Mouse (Mus musculus) brain, embryonic 14.5 days (tissue): ENCODE data around the gene Ogg1. TPM values are rescaled to one million over a fixed set of nuclear protein-coding genes. Genes with fewer than 3 reads are reported as not detected.

Experiments used
- DNase-seq: peaks from one replicate; pipeline ENCODE4 v3.0.0-alpha.2; 2011; ENCODE audit warnings: low read depth
- CTCF ChIP-seq: fragments of 200-500 bp; IDR thresholded peaks from 2 replicates; pipeline ENCODE4 v1.5.1; 2012; ENCODE audit warnings: inconsistent platforms, mild to moderate bottlenecking, moderate library complexity, borderline replicate concordance; ENCODE audit not compliant: insufficient read depth, insufficient read length; ENCODE audit errors: extremely low read depth
- POLR2A ChIP-seq: fragments of 200-500 bp; IDR thresholded peaks from 2 replicates; pipeline ENCODE4 v1.6.1; 2012; ENCODE audit warnings: mild to moderate bottlenecking, inconsistent platforms, borderline replicate concordance; ENCODE audit not compliant: poor library complexity, insufficient read depth, insufficient read length, severe bottlenecking; ENCODE audit errors: extremely low read depth
- polyA plus RNA-seq: library from polyadenylated mRNA; depleted of rRNA; stranded (reverse); fragments of >200 nt; gene quantifications from 2 replicates; pipeline ENCODE4 v1.2.3, GENCODE M21; 2012; rRNA removed

Gene Ogg1
- polyA plus RNA-seq: 13.2 and 25.0 TPM in 2 replicates

DNA sequence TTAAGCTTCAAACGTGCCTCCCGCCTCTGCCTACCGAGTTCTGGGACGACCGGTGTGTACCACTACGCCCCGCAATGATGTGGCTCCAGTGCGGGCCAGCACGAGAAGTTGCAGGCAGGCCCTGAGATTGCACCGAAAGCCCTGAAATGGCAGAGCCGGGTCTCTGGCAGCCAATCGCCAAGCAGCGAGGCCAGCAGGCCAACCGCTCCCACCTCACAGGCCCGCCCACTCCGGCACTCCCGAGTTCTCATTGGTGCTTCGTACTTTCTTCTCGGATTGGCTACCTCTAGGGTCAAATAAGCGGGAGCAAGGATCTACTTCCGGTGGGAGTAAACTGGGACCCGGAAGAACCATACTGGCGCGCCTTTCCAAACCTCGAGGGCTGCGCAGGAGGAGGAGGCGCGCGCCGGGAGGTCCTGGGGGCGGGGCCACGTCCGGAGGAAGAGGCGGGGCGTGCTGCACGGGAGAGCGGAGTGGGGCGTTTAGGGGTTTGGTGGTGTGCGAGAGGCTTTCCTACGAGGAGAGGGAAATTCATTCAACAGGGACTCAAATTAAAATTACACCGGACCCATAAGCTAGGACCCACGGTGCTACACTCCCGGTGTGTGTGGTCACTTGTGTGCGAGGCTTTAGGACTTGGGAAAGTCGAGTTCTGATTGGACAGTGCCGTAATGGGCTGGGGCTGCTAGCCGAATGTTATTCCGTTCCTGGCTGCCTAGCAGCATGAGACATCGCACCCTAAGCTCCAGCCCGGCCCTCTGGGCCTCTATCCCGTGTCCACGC is at the start of gene Ogg1:
Gene Ogg1 (plus strand): TSS at position 440 of the 783 bp plus-strand sequence.
- TF ChIP-seq CTCF (no peak), POLR2A (peak; percentile 71; the same call in 1 of the 2 replicates)
- DNase-seq: peak; percentile 100

DNA sequence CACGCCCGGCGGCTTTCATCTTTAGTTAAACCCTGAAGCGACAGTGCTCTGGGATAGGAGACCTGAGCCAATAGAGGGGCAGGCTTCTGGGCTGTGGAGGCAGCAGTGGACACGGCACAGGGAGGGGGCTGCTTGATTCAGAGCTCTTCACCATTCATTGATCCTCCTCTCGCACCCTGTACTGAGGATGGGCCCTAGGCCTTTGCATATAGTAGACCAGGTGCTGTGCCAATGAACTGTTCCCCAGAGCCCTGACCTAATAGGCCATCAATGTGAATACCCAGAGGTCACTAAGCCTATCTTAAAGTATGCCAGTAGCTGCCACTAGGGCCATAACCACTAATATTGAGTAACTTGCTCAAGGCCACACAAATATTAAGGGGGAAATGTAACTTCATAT is 45.1 kb upstream of the Ogg1 start:
- no peak for TF ChIP-seq CTCF
- TF ChIP-seq POLR2A: no peak
- no peak for DNase-seq

DNA sequence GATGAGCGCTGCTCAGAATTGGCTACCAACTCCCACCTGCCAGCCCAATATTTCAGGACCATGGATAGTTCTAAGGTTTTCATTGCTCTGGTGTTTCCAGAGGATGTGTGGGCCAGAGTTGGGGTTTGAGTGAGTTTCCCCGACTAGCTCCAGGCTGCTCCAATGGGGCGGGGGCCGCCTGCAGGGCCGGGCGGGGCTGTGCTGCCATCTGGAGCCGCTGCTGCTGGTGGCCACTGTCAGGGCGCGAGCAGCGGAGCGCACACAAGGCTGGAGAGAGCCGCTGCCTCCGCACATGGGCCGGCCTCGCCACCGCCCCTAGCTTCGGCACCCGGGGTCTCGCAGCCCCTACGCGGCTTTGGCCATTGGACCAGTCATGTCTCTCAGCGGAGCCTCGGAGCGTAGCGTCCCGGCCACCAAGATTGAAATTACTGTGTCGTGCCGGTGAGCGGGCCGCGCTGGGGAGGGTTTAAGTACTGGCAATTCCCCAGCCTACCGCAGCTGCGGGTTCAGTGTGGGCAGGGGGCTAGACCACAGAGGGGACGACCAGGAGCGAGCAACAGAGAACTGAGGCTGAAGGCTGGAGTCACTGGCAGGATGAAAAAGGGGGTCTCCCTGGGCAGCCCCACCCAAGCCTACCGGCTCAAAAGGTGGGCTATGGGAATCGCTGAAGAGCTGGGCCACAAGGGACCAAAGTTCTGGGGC is 44.5 kb upstream of the Ogg1 start, which contains the start of gene Cpne9:
Gene Cpne9 (plus strand): TSS at position 207 of the 702 bp plus-strand sequence.
- peak; percentile 52 for DNase-seq
- TF ChIP-seq POLR2A (no peak), CTCF (peak; percentile 5; the same call in 1 of the 2 replicates)

DNA sequence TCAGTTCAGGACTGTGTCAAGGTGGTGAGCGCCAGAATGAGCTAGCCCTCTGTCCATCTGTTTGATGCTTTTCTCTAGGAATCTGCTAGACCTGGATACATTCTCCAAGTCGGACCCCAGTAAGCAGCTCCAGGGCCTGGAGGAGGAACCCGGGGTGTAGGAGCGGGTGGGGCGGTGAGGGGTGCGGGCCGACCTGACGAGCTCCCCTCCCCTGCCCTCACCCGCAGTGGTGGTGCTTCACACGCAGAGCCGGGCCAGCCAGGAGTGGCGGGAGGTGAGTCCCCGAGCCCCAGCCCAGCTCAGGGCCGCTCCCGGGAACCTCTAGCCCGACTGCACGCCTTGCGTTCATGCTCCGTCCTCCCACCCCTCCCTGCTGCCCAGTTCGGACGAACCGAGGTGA is 43.8 kb upstream of the Ogg1 start:
- no peak for DNase-seq
- TF ChIP-seq CTCF: no peak
- no peak for TF ChIP-seq POLR2A

DNA sequence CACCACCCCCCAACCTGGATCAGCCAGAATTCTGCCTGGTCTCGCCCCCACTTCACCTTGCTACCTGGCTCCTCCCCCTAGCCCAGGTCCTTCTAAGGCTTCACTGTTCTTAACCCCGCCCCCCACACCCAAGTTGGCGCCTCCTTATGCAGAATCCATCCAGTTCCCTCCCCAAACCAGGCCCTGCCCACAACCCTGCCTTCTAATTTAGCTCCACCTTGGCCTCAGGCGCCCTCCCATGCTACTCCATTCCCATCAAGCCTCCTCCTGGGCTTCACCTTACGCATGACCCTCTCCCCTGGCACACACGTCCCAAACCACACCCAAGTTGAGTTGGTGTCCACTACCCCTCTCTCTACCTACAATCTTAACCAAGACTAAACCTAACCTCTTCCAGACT is 43.3 kb upstream of the Ogg1 start:
- TF ChIP-seq POLR2A (no peak), CTCF (no peak)
- no peak for DNase-seq

DNA sequence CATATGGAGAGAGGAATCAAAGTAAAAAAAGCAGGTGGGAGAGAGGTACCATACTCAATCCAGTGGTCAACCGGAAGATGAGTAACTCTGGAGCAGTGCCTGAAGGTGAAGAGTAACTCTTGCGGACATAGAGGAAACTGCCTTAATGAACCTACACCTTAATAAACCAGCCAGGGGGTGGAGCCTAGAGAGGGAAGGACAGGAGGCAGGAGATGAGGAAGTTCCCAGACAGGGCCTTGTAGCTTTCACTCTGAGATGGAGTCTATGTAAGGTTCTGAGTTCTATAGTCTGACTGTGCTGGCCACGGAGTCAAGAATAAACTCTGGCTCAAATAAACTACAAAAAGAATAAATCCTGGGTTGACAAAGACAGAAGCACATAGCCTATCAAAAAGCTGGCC is 41.8 kb upstream of the Ogg1 start:
- no peak for DNase-seq
- TF ChIP-seq POLR2A (no peak), CTCF (no peak)

DNA sequence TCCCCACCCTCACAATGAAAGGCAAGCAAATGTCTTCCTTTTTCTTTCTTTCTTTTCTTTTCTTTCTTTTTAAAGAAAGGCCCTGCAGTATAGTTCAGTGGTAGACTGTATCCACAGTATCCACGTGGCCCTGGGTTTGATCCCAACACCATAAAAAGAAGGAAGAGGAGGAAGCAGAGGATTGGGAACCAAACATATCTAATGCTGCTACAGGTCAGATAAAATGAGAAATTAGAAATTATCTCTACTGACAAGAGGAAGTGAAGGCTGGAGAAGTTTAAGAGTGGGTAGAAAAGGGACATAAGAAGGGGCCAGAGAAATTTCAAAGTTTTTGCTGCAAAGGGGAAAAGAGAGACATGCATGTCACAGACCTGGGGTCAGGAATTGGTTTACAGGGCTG is 40.5 kb upstream of the Ogg1 start:
- TF ChIP-seq POLR2A (no peak), CTCF (no peak)
- no peak for DNase-seq

DNA sequence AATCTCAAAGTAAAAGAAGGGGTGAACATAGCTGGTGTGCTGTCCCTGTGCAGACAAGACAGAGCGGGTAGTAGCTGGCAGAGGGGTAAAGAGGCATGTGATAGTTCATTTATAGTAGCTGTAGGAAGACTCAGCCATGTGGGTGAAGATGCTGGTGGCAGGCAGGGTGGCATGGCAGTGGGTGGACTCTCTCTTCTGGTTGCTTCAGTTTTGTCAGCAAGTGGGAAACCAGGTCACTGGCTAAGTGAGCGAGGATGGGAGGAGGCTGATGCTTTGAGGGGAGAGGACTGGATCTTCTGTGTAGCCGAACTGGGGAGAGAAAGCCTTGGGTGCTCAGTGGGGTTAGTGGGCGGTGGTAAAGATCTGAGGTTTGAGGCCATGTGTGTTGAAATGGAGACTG is 39.5 kb upstream of the Ogg1 start:
- DNase-seq: no peak
- TF ChIP-seq POLR2A (no peak), CTCF (no peak)

DNA sequence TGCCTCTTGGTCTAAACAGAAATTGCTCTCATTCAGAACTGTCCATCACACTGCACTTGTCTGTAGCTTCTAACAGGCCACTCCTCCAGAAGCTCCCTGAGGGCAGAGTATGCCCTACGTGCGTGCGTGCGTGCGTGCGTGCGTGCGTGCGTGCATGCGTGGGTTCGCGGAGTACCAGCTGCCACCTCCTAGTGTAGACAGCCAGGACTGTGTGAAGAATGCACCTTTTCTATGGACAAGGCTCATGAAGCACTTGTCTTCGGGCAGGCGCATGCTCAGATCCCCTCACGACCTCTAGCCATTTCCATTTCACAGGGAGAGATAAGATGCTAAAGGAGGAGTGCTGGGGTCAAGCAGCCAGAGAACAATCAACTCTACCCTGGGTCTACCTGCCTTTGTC is 37.4 kb upstream of the Ogg1 start:
- DNase-seq: no peak
- TF ChIP-seq CTCF (no peak), POLR2A (no peak)

DNA sequence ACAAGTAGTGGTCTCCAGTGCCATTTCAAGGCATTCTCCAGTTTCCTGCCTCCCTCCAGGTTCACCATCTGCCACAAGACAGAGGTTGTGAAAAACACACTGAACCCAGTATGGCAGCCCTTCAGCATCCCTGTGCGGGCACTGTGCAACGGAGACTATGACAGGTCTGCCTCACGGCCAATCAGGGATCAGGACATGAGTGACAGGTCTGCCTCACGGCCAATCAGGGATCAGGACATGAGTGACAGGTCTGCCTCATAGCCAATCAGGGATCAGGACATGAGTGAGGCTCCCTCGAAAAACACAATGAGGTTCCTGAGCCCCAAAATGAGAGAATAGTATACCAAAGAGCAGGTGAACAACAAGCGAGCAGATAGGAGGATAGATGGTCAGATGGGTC is 36.4 kb upstream of the Ogg1 start:
- no peak for TF ChIP-seq CTCF
- TF ChIP-seq POLR2A: no peak
- no peak for DNase-seq

DNA sequence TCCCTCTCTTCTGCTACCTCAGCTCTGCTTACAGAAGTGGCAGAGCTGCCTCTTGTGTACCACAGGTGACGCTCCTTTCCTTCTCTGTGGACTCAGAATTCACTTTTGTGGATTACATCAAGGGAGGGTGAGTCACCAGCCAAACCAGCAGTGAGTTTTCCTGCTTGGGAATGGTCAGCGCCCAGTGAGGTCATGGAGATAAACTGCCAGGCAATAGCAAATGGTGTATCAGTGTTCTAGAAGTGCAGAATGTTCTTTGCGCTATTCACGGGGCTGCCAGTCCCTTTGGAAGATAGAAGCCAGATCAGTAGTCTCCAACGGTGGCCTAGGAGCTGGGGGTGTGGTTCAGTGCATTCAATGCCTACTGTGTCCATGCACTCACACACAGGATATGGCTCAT is 33.8 kb upstream of the Ogg1 start:
- TF ChIP-seq CTCF (no peak), POLR2A (no peak)
- no peak for DNase-seq
